Mouse (Mus musculus) liver, postnatal 0 days (tissue): Measurements from ENCODE around the gene Agpat1. TPM values are rescaled to one million over a fixed set of nuclear protein-coding genes. Genes with fewer than 3 reads are reported as not detected.

Source experiments
- ATAC-seq: fragments of 200-750 bp; cut with Nextera tagmentation; 2 replicates; pipeline ENCODE4 v1.8.0; 2017; ENCODE audit warnings: mild to moderate bottlenecking, moderate library complexity
- DNase-seq: peaks from one replicate; pipeline ENCODE4 v3.0.0-alpha.2; 2016
- H3K27ac ChIP-seq: fragments of 300-500 bp; sonication (generic); 2 replicates; pipeline ENCODE4 v1.5.1; 2014; ENCODE audit warnings: antibody characterized with exemption, moderate library complexity, mild to moderate bottlenecking, low read depth
- H3K27me3 ChIP-seq: fragments of 300-500 bp; sonication (generic); 2 replicates; pipeline ENCODE4 v1.6.1; 2014; ENCODE audit warnings: low read length, control low read depth, mixed read lengths; ENCODE audit not compliant: insufficient read depth
- H3K36me3 ChIP-seq: fragments of 300-500 bp; sonication (generic); replicated peaks from 2 replicates; pipeline ENCODE4 v1.6.1; 2014; ENCODE audit warnings: mild to moderate bottlenecking, control low read depth, low read length, moderate library complexity, mixed read lengths; ENCODE audit not compliant: insufficient read depth
- H3K4me1 ChIP-seq: fragments of 300-500 bp; sonication (generic); 2 replicates; pipeline ENCODE4 v1.6.1; 2014; ENCODE audit warnings: antibody characterized with exemption, mild to moderate bottlenecking, control low read depth; ENCODE audit not compliant: insufficient read depth
- H3K4me2 ChIP-seq: fragments of 300-500 bp; sonication (generic); 2 replicates; pipeline ENCODE4 v1.6.1; 2014; ENCODE audit warnings: low read depth, mild to moderate bottlenecking, low read length, moderate library complexity, mixed read lengths
- H3K4me3 ChIP-seq: fragments of 300-500 bp; sonication (generic); 2 replicates; pipeline ENCODE4 v1.5.1; 2014; ENCODE audit warnings: low read depth, low read length
- H3K9ac ChIP-seq: fragments of 300-500 bp; sonication (generic); replicated peaks from 2 replicates; pipeline ENCODE4 v1.6.1; 2014; ENCODE audit warnings: mild to moderate bottlenecking, moderate library complexity
- H3K9me3 ChIP-seq: fragments of 300-500 bp; sonication (generic); 2 replicates; pipeline ENCODE4 v1.6.1; 2016; ENCODE audit warnings: mild to moderate bottlenecking, control low read depth, low read length, mixed read lengths
- CTCF ChIP-seq: sonication (generic); IDR thresholded peaks from 2 replicates; pipeline ENCODE4 v1.5.1; 2016; ENCODE audit warnings: antibody characterized with exemption, low read depth
- EP300 ChIP-seq: IDR thresholded peaks from 2 replicates; pipeline ENCODE4 v1.6.1; 2016; ENCODE audit warnings: antibody characterized with exemption, low read depth, mild to moderate bottlenecking
- WGBS: fragments of 180-500 bp; shearing (Covaris S2); extraction: QIAGEN DNeasy Blood & Tissue Kit; methylation state at CpG from one replicate; pipeline ENCODE4 v1.1.7; 2014; ENCODE audit not compliant: insufficient replicate concordance; 5-methylcytosine and 5-hydroxymethylcytosine counted together
- polyA plus RNA-seq: library from polyadenylated mRNA; unstranded; fragments of >200 nt; fragmentation: Nextera tagmentation; extraction: Ambion mirVana; gene quantifications from 2 replicates; pipeline ENCODE4 v1.2.1, GENCODE M21; 2015

Gene Agpat1
- polyA plus RNA-seq, 1 experiment from 2014 or later, result 11.1 TPM

DNA sequence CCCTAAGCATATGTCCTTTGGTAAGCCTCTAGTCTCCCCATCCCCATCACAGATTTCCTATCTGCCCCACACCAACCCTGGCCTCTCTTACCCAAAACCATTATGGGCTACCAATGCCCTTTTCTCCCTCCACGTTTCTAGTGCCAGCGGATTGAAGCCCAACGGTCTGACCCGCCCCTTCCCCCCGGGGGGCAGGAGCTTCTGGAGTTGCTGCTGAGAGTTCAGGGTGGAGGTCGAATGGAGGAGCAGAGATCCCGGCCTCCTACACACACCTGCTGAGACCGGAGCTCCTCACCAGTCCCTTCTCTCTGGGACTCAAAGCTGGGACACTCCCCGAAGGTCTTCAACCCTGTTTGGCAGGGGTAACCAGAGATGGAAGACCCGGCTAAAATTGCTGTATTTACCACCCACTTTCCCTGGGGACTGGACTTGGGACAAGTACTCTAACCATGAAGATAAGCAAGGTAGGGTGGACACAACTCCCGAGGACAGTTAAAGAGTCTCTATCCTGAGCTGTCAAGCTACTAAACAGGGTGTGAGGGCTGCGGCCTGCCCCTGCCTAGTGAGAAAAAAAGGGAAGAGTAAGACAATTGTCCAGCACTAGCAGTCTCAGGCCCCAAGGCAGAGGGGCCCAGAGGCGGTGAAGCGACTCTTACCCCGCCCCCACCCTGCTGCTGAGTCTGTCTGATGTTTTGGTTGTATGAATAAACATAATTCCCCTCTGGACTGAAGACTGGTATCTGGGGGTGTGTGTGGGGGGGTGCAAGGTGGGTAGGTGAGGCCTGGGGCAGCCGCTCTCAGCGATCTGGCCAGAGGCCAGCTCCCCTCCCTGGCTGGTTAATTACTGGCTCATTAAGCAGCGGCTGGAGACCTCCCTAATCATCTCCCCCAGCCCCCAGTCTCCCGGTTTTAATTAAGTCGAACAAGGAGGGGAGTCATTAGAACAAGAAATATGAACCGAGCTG, 12.8 kb upstream of the Agpat1 start, which contains the start of gene Pbx2:
TSS of gene Pbx2 (plus strand) at position 238 of the 965 bp plus-strand sequence.
- peak within 1 kb of the TSS; percentile 99 for H3K4me2 ChIP-seq
- no peaks in the 10 kb centered on the region for H3K9me3 ChIP-seq
- 0 out of 2 replicates have a peak, but pooled peaks have one; percentile 3 for ATAC-seq
- H3K27ac ChIP-seq, result peak within 1 kb of the TSS; percentile 84
- no peak for TF ChIP-seq EP300
- TF ChIP-seq CTCF, result no peak
- H3K36me3 ChIP-seq, result peaks cover 22% of the 10 kb centered on the region
- 5% methylated on average over 21 of the region's 21 CpGs for WGBS
- peak; percentile 64 for DNase-seq
- peaks cover 68% of the 10 kb centered on the region for H3K4me1 ChIP-seq
- peak within 1 kb of the TSS; percentile 88 for H3K9ac ChIP-seq
- H3K4me3 ChIP-seq, result peak within 1 kb of the TSS; percentile 69
- no peaks in the 10 kb centered on the region for H3K27me3 ChIP-seq

DNA sequence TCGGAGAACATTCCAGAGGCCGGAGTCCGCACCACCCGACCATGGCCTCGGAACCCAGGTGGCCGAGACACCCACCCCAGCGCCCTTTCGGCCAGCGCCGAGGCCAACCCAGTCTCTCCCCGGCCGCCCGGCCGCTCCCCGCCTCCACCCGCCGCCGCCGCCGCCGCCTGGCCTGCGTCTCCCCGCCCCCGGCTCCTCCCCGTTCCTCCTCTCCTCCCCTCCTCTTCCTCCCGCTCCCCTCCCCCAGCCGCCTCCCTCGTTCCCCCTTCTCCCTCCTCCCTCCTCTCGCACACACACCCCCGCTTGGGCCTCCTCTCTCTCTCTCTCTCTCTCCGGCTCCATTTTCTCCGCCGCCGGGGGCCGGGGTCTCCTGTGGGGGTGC, 12.1 kb upstream of the Agpat1 start:
- DNase-seq (peak; percentile 95), ATAC-seq (peak; percentile 59)
- Histone ChIP-seq H3K27me3 (no peaks in the 10 kb centered on the region), H3K4me1 (peaks cover 62% of the 10 kb centered on the region), H3K4me3 (peak overlapping the region; percentile 69), H3K36me3 (peaks cover 22% of the 10 kb centered on the region), H3K9ac (peak overlapping the region; percentile 88), H3K9me3 (no peaks in the 10 kb centered on the region), H3K27ac (peak overlapping the region; percentile 84), H3K4me2 (peak overlapping the region; percentile 99)
- TF ChIP-seq EP300, result no peak
- no peak for TF ChIP-seq CTCF
- 0% methylated on average over 28 of the region's 35 CpGs for WGBS

DNA sequence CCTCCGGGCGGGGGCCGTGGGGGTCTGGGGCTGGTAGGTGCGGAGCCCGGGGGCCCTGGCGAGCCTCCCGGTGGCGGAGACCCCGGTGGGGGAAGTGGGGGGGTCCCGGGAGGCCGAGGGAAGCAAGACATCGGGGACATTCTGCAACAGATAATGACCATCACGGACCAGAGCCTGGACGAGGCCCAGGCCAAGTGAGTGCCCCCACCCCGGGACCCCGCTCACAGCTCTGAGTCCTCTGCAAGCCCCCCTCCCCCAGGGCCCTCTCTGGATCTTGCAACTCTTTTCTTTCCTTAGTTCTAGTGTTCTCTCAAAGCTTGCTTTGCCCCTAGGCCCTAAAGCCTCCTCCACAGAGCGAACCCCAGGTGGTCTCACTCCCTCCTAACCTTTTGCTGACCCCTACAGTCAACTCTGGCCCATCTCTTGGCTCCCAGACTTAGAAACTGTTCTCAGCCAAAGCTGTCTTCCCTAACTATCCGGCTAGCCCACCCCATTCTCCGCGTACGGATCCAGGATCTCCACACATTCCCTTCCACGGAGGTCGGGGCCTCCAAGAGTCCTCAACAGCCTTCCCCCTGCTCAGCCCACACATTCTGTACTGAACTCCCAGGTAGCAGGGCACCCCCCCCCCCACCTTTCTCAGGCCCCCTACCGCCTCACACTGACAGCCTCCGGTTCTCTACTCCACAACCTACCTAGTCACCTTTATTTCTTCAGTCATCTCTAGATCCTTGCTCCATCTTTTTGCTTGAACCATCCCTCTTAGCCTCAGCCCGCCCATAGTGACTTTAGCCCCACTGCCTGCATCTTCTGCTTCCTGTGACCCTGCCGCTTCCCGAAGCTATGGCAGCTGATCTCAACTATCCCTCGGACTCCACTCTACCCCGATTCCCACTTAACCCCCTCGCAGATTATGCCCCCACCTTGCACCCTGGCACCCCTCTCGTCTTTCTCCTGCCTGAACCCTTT, 11.2 kb upstream of the Agpat1 start:
- TF ChIP-seq CTCF, result no peak
- TF ChIP-seq EP300, result no peak
- peak overlapping the region; percentile 84 for H3K27ac ChIP-seq
- whole genome bisulfite sequencing, result 3% methylated on average over 28 of the region's 32 CpGs
- DNase-seq (no peak), ATAC-seq (no peak)
- H3K36me3 ChIP-seq, result peaks cover 22% of the 10 kb centered on the region
- peaks cover 63% of the 10 kb centered on the region for H3K4me1 ChIP-seq
- no peaks in the 10 kb centered on the region for H3K9me3 ChIP-seq
- H3K9ac ChIP-seq, result peak overlapping the region; percentile 88
- no peaks in the 10 kb centered on the region for H3K27me3 ChIP-seq
- H3K4me3 ChIP-seq, result peak overlapping the region; percentile 69
- peak overlapping the region; percentile 99 for H3K4me2 ChIP-seq

DNA sequence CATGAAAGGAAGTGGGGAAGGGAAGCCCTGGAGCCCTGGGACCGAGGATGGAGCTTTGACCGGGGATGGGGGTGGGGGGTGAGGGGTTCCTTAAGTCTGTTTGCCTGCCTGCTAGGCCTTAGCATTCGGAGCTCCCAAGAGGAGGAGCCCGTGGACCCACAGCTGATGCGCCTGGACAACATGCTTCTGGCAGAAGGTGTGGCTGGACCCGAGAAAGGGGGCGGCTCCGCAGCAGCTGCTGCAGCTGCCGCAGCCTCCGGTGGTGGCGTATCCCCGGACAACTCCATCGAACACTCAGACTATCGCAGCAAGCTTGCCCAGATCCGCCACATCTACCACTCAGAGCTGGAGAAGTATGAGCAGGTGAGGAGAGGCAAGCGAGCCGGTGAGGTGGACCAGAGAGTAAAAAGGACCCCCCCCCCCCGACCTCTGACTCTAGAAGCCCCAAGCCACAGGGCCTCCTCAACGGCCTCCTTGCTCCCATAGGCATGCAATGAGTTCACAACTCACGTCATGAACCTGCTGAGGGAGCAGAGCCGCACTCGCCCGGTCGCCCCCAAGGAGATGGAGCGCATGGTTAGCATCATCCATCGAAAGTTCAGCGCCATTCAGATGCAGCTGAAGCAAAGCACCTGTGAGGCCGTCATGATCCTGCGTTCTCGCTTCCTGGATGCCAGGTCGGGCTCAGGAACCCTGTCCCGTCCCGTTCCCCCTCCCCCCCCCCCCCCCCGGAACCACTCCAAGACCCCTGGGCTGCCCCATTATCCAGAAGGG, 10.1 kb upstream of the Agpat1 start:
- Histone ChIP-seq H3K27me3 (no peaks in the 10 kb centered on the region), H3K4me3 (peak overlapping the region; percentile 69), H3K4me1 (peaks cover 55% of the 10 kb centered on the region), H3K9me3 (no peaks in the 10 kb centered on the region), H3K9ac (peak overlapping the region; percentile 88), H3K4me2 (peak overlapping the region; percentile 99), H3K36me3 (peaks cover 22% of the 10 kb centered on the region), H3K27ac (peak overlapping the region; percentile 84; the same call in 1 of the 2 replicates)
- no peak for TF ChIP-seq EP300
- no peak for TF ChIP-seq CTCF
- no peak for DNase-seq
- 71% methylated on average over 31 of the region's 34 CpGs for WGBS
- no peak for ATAC-seq

DNA sequence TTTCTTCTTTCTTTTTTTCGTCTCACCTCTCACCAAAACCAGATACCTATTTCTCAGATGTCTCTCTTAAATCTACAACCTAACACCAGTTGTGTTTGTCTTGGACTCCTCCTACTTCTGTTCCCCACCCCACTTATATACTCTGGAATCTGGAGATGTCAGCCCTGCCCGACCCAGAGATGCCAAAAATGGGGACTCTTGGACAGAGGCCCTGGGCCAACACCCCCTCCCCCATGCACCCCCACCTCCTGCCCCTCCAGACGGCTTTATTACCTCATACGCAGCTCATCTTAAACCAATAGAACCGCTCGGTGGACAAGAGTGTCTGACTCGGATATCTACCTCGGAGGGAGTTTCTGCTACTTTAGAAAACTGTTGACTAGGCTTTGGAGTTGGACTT, 8.0 kb upstream of the Agpat1 start:
- 75% methylated on average over 8 of the region's 8 CpGs for WGBS
- H3K4me2 ChIP-seq, result no peak overlapping the region
- peaks cover 30% of the 10 kb centered on the region for H3K36me3 ChIP-seq
- no peaks in the 10 kb centered on the region for H3K9me3 ChIP-seq
- H3K27me3 ChIP-seq, result no peaks in the 10 kb centered on the region
- H3K27ac ChIP-seq, result peak overlapping the region; percentile 29; the same call in 1 of the 2 replicates
- no peak for TF ChIP-seq CTCF
- no peak for TF ChIP-seq EP300
- ATAC-seq (no peak), DNase-seq (no peak)
- no peak overlapping the region for H3K4me3 ChIP-seq
- peaks cover 37% of the 10 kb centered on the region for H3K4me1 ChIP-seq
- H3K9ac ChIP-seq, result no peak overlapping the region
